Mouse (Mus musculus) brown adipose tissue, adult 24 weeks (tissue): Measurements from ENCODE around the gene Klf2. TPM values are rescaled to one million over a fixed set of nuclear protein-coding genes. Genes with fewer than 3 reads are reported as not detected.

Experiments used
- H3K27ac ChIP-seq: fragments of 200-500 bp; replicated peaks from 2 replicates; pipeline ENCODE4 v1.5.1; 2012; ENCODE audit warnings: low read depth, mild to moderate bottlenecking, low read length
- H3K4me1 ChIP-seq: fragments of 200-500 bp; 2 replicates; pipeline ENCODE4 v1.6.1; 2012; ENCODE audit warnings: low read length, mixed read lengths; ENCODE audit not compliant: control insufficient read depth, insufficient read depth, insufficient read length
- H3K4me3 ChIP-seq: fragments of 200-500 bp; 2 replicates; pipeline ENCODE4 v1.5.1; 2012; ENCODE audit warnings: low read depth, mild to moderate bottlenecking, low read length, moderate library complexity; ENCODE audit not compliant: insufficient read depth
- polyA plus RNA-seq: library from polyadenylated mRNA; stranded (reverse); fragments of >200 nt; gene quantifications from 2 replicates; pipeline ENCODE4 v1.2.4, GENCODE M21; 2012; ENCODE audit not compliant: missing spikeins, insufficient read depth, insufficient read length

Klf2 gene
- polyA plus RNA-seq, 1 experiment = 88.0 TPM

GRCm38 (mm10) chr8:72295679-72296078, 23.2 kb upstream of the Klf2 start:
- Histone ChIP-seq H3K4me3 (peak overlapping the region; percentile 1; the same call in 1 of the 2 replicates), H3K4me1 (peaks cover 26% of the 10 kb centered on the region), H3K27ac (peak overlapping the region; percentile 99)

- peaks cover 31% of the 10 kb centered on the region for H3K4me1 ChIP-seq
- H3K4me3 ChIP-seq = no peak overlapping the region
- H3K27ac ChIP-seq = peak overlapping the region; percentile 97
These were observed 22.3 kb upstream of the Klf2 start for GRCm38 (mm10) chr8:72296561-72296960.

GRCm38 (mm10) chr8:72298928-72299327, 19.9 kb upstream of the Klf2 start:
- Histone ChIP-seq H3K4me1 (peaks cover 38% of the 10 kb centered on the region), H3K4me3 (no peak overlapping the region), H3K27ac (no peak overlapping the region)

GRCm38 (mm10) chr8:72300654-72301400, 18.0 kb upstream of the Klf2 start:
- peaks cover 25% of the 10 kb centered on the region for H3K4me1 ChIP-seq
- no peak overlapping the region for H3K4me3 ChIP-seq
- peak overlapping the region; percentile 99 for H3K27ac ChIP-seq

- peaks cover 25% of the 10 kb centered on the region for H3K4me1 ChIP-seq
- H3K27ac ChIP-seq = peak overlapping the region; percentile 99
- H3K4me3 ChIP-seq = no peak overlapping the region
These were observed 17.3 kb upstream of the Klf2 start for GRCm38 (mm10) chr8:72301497-72301896.

- peaks cover 21% of the 10 kb centered on the region for H3K4me1 ChIP-seq
- peak overlapping the region; percentile 93 for H3K27ac ChIP-seq
- H3K4me3 ChIP-seq = no peak overlapping the region
These were observed 15.7 kb upstream of the Klf2 start for GRCm38 (mm10) chr8:72302986-72303612.

- Histone ChIP-seq H3K4me3 (no peak overlapping the region), H3K4me1 (peaks cover 24% of the 10 kb centered on the region), H3K27ac (peak overlapping the region; percentile 93)
These were observed 15.2 kb upstream of the Klf2 start for GRCm38 (mm10) chr8:72303633-72304032.

- no peak within 1 kb of the TSS for H3K27ac ChIP-seq
These were observed 13.5 kb upstream of the Klf2 start, which contains the start of gene Gm10282 for GRCm38 (mm10) chr8:72305210-72305905. Gm10282 (minus strand) TSS chr8:72305260.

GRCm38 (mm10) chr8:72306913-72307312, 11.9 kb upstream of the Klf2 start:
- H3K27ac ChIP-seq = no peak overlapping the region
- peaks cover 19% of the 10 kb centered on the region for H3K4me1 ChIP-seq
- no peak overlapping the region for H3K4me3 ChIP-seq

More at GRCm38 (mm10) chr8:72305210-72305905, 13.5 kb upstream of the Klf2 start, which contains the start of gene Gm10282:
- no peak within 1 kb of the TSS for H3K4me3 ChIP-seq
- H3K4me1 ChIP-seq = peaks cover 21% of the 10 kb centered on the region

DNA sequence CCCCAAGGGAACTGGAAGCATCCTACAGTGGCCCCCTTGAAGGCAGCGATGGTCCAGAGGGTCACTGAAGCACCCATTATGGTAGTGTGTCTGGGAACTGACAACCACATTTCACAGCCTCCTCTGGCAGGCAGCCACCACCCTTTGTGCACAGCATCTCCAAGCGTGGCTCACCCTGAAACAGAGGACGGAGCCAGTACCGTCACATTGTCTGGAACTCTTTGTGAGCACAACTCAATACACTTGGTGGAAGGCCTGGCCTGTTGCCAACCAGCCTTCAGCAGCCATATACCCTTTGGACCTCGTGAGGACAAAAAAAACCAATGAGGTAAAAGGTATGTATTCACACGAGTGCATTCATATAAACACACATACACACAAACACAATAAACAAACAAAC, 10.6 kb upstream of the Klf2 start:
- Histone ChIP-seq H3K4me3 (no peak overlapping the region), H3K4me1 (peaks cover 13% of the 10 kb centered on the region), H3K27ac (peak overlapping the region; percentile 20; the same call in 1 of the 2 replicates)

- Histone ChIP-seq H3K4me1 (peaks cover 12% of the 10 kb centered on the region), H3K4me3 (no peak overlapping the region), H3K27ac (peak overlapping the region; percentile 34; the same call in 1 of the 2 replicates)
These were observed 7.9 kb upstream of the Klf2 start for GRCm38 (mm10) chr8:72310849-72311506.

DNA sequence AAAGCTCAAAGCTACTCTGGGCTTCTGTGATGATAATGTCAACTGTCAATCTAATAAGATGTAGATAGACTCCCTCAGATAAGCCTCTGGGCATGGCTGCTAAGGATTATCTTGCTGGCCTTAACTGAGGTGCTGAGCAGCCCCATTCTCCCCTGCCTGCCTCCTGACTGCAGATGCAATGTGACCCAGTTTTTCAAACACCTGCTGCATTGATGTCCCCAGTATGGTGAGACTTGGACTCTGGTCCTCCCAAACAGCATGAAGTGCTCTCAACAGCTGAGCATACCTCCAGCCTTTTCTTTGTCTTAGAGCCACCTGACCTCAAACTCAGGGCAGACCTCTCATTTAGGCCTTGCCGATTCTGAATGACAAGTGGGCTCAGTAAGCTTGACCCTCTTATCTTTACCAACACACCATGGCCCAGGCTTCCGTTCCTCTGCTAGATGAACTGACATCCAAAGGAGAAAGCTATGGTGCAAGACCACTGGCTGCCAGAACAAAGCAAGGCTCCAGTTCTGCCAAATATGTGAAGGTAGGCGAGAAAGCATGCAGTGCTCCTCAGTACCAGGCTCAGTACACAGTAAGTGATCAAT, 5.8 kb upstream of the Klf2 start:
- H3K27ac ChIP-seq = no peak overlapping the region

GRCm38 (mm10) chr8:72316053-72316695, 2.7 kb upstream of the Klf2 start:
- no peak overlapping the region for H3K4me3 ChIP-seq
- H3K4me1 ChIP-seq = peaks cover 2% of the 10 kb centered on the region
- H3K27ac ChIP-seq = no peak overlapping the region

More for the DNA sequence above, 5.8 kb upstream of the Klf2 start:
- peaks cover 10% of the 10 kb centered on the region for H3K4me1 ChIP-seq
- H3K4me3 ChIP-seq = no peak overlapping the region

DNA sequence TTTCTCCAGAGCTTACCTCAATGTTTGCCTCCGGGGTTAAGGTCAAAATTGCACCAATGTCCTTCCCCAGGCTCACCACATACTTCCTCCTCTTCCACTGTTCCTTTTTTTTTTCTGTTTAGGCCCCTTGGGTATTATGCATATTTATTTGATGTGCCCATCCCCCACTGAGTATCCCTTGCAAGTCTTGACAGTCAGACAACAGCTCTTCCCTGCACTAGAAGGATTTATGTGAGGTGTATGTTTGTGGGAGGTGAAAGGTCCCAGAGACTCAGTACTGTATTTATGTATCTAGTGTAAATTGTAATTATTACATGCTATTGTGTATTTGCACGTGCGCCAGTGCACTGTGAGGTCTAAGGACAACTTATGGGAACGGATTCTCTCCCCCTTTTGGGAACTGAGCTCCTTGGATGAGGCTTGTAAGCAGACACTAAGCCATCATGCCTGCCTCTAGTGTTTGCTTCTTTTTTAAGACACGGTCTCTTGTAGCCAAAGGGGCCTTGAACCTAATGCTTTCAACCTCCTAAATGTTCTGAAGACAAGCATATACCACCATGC, 1.0 kb upstream of the Klf2 start:
- Histone ChIP-seq H3K4me1 (no peaks in the 10 kb centered on the region), H3K27ac (peak overlapping the region; percentile 40; the same call in 1 of the 2 replicates), H3K4me3 (no peak overlapping the region)
